Mouse (Mus musculus) ES-E14 (cell line): ENCODE measurements at regions not wholly inside any gene's neighbourhood (a gene's known extent, or its start where the extent isn't known, plus 50 kb on each side); places are given as distances from the start of the nearest gene placed in this dataset.

Experiments
- DNase-seq: peaks from one replicate; pipeline ENCODE4 v3.0.0-alpha.2; 2013; ENCODE audit warnings: low read depth, low spot score
- H3K27ac ChIP-seq: 2 replicates; pipeline ENCODE4 v1.5.1; 2012; ENCODE audit warnings: low read depth, mild to moderate bottlenecking, low read length, moderate library complexity, mixed read lengths; ENCODE audit not compliant: poor library complexity, insufficient read depth, severe bottlenecking
- H3K36me3 ChIP-seq: 2 replicates; pipeline ENCODE4 v1.6.1; 2012; ENCODE audit warnings: mild to moderate bottlenecking, low read length, moderate library complexity, mixed read lengths; ENCODE audit not compliant: control insufficient read depth, poor library complexity, insufficient read depth, severe bottlenecking
- H3K4me1 ChIP-seq, 2 experiments: fragments of 150-350 bp in 1 of 2; sonication (generic) in 1 of 2; 2 replicates each; pipeline ENCODE4 v1.6.1; 2012; ENCODE audit warnings: low read length in 2 of 2, mild to moderate bottlenecking in 1 of 2, mixed read lengths in 1 of 2; ENCODE audit not compliant: control insufficient read depth in 2 of 2, insufficient read depth in 2 of 2, poor library complexity in 1 of 2
- H3K4me3 ChIP-seq, 2 experiments: fragments of 150-350 bp in 1 of 2; sonication (generic) in 1 of 2; 2 replicates each; pipeline ENCODE4 v1.5.1; 2012; ENCODE audit warnings: low read length in 2 of 2, low read depth in 1 of 2, mild to moderate bottlenecking in 1 of 2, mixed read lengths in 1 of 2; ENCODE audit not compliant: insufficient read depth in 1 of 2, poor library complexity in 1 of 2, severe bottlenecking in 1 of 2
- H3K9ac ChIP-seq: 2 replicates; pipeline ENCODE4 v1.6.1; 2012; ENCODE audit warnings: low read depth, mild to moderate bottlenecking, low read length, mixed read lengths; ENCODE audit not compliant: poor library complexity, insufficient read depth, severe bottlenecking
- H3K9me3 ChIP-seq: fragments of 150-350 bp; sonication (generic); 2 replicates; pipeline ENCODE4 v1.6.1; 2012; ENCODE audit warnings: low read depth, mild to moderate bottlenecking, low read length; ENCODE audit not compliant: control insufficient read depth, insufficient read depth
- CHD2 ChIP-seq: IDR thresholded peaks from 2 replicates; pipeline ENCODE4 v1.6.1; 2014; ENCODE audit warnings: mild to moderate bottlenecking, low read depth, low read length, inconsistent platforms
- HCFC1 ChIP-seq: IDR thresholded peaks from 2 replicates; pipeline ENCODE4 v1.6.1; 2012; ENCODE audit warnings: low read length, inconsistent platforms, borderline replicate concordance; ENCODE audit not compliant: insufficient read depth
- MAFK ChIP-seq: IDR thresholded peaks from 2 replicates; pipeline ENCODE4 v1.6.1; 2014; ENCODE audit warnings: mild to moderate bottlenecking, low read depth, low read length, inconsistent platforms; ENCODE audit not compliant: insufficient read depth
- ZC3H11A ChIP-seq: IDR thresholded peaks from 2 replicates; pipeline ENCODE4 v1.6.1; 2012; ENCODE audit warnings: low read depth, mild to moderate bottlenecking, inconsistent platforms, low read length, borderline replicate concordance
- ZNF384 ChIP-seq: IDR thresholded peaks from 2 replicates; pipeline ENCODE4 v1.6.1; 2012; ENCODE audit warnings: low read depth, low read length, inconsistent platforms
- in situ Hi-C, 2 experiments: fragments of 600-800 bp; cut with MboI; formaldehyde crosslinking; loops; one replicate each; pipeline ENCODE4 v1.15.1; 2025; ENCODE audit warnings: low sequenced_read_pairs in 2 of 2, inconsistent platforms in 1 of 2; ENCODE audit not compliant: unreplicated experiment in 2 of 2

DNA sequence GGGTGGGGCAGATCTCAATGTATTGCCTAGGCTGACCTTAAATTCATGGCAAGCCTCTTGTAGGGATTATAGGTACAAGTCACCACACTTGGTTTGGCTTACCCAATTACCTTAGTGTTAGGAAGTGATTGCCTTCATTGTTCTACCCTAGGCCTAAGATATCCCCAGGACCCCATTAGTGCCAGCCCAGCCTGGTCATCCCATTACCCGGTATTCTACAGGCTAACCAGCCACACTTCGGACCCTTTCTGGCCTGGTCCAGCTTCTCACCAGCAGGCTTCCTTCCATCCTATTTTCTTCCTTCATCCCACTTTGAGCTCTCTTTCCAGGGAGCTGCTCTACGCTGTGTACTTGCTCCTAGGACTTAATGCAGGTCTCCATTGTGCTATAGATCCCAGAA lies 59.5 kb downstream of the Tex35 start:
- H3K9me3 ChIP-seq, result no peaks in the 10 kb centered on the region
- no peaks in the 10 kb centered on the region for H3K4me1 ChIP-seq
- in situ Hi-C loops, result no loop called here
- DNase-seq, result no peak
- H3K36me3 ChIP-seq, result no peaks in the 10 kb centered on the region
- no peak overlapping the region for H3K9ac ChIP-seq
- H3K4me3 ChIP-seq, result no peak overlapping the region
- H3K27ac ChIP-seq, result no peak overlapping the region
- TF ChIP-seq HCFC1 (no peak), ZC3H11A (no peak), MAFK (no peak), ZNF384 (no peak), CHD2 (no peak)

DNA sequence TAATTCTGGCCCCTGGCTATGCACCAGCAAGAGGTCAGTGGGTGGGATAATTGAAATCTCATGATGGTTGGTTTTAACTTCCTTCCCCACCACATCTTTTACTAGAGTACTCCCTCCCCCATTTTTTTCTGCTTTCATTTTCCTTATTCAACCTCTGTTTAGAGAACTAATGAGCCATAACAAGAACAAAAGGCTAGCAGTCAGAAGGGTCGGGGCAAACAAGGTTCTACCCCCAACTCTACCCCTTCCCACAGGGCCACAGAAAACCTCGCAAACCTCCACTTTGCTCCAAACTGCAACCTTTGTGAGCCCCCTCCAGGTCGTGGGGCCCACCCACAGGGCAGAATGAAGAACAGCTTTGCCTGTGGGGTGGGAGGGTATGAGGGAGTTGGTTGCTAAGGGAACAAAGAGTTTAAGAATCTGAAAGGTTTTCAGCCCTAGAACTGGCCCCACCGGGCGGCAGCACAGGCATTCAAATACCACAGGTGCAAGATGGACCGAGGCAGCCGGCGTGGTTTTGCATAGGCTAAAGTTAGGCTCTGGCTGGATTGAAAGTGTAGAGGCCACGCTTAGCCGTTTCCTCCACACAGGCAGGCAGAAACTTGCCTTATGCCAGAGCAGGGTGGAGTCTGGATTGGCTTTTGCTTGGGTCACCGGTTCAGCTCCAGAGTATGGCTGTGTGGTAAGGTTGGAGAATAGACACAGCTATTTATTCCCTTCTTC lies 60.1 kb downstream of the Tex35 start:
- Histone ChIP-seq H3K9ac (no peak overlapping the region), H3K36me3 (no peaks in the 10 kb centered on the region), H3K27ac (no peak overlapping the region), H3K9me3 (no peaks in the 10 kb centered on the region), H3K4me1 (no peaks in the 10 kb centered on the region), H3K4me3 (no peak overlapping the region)
- in situ Hi-C loops, result no loop called here
- DNase-seq, result peak; percentile 15
- TF ChIP-seq ZC3H11A (no peak), HCFC1 (no peak), ZNF384 (no peak), MAFK (no peak), CHD2 (no peak)

- in situ Hi-C loops, result no loop called here
- Histone ChIP-seq H3K9ac (no peak overlapping the region), H3K27ac (no peak overlapping the region), H3K4me1 (no peaks in the 10 kb centered on the region), H3K9me3 (no peaks in the 10 kb centered on the region), H3K36me3 (no peaks in the 10 kb centered on the region), H3K4me3 (no peak overlapping the region)
- DNase-seq, result no peak
- TF ChIP-seq CHD2 (no peak), ZNF384 (no peak), HCFC1 (no peak), MAFK (no peak), ZC3H11A (no peak)
Observed at GRCm38 (mm10) chr1:157047751-157048200, 60.7 kb downstream of the Tex35 start.

DNA sequence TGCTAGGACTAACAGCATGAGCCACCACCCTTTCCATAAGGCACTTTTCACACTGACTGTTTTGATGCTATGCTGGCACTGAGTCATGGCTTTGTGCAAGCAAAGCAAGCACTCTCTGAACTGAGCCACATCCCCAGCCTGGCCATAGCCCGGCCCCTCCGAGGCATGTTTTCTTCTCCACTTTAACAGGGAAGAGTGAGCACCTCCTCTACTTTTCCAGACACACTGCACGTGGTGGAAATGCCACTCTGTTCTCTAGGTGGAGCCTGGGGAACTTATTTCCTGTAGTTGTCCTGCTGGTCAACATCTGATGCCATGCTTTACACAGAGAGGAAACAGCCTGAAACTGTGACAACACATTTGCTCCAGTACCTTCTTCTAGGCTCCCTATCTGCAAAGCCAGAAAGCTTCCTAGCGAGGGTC lies 61.7 kb downstream of the Tex35 start:
- no peak overlapping the region for H3K9ac ChIP-seq
- no peak overlapping the region for H3K4me3 ChIP-seq
- DNase-seq, result no peak
- TF ChIP-seq MAFK (no peak), CHD2 (no peak), ZNF384 (no peak), ZC3H11A (no peak), HCFC1 (no peak)
- in situ Hi-C loops, result no loop called here
- no peaks in the 10 kb centered on the region for H3K9me3 ChIP-seq
- H3K4me1 ChIP-seq, result no peaks in the 10 kb centered on the region
- no peak overlapping the region for H3K27ac ChIP-seq
- H3K36me3 ChIP-seq, result no peaks in the 10 kb centered on the region
